Comparison of ENCODE assay signal across 8 mouse cellular contexts in genomic region chr1:193173810-193174129, GRCm38 (mm10). TPM values are rescaled to one million over a fixed set of nuclear protein-coding genes. Genes with fewer than 3 reads are reported as not detected.
A peak's percentile ranks its signal among the peaks of the same experiment; 100 is the strongest.
DNase-seq lines count a peak whose midpoint lies in the region; ATAC-seq and TF ChIP-seq lines count a peak whose summit lies in the region.

No protein-coding gene starts in this region.

- H3K4me1 ChIP-seq in testis, adult 2 months (ENCODE audit: control insufficient read depth, insufficient read depth, low read length), result peaks cover 11% of the 10 kb centered on the region
- H3K4me1 ChIP-seq in liver, embryonic 11.5 days (replicated peaks; ENCODE audit: control insufficient read depth, insufficient read depth, low read length), result peaks cover 21% of the 10 kb centered on the region
- H3K4me1 ChIP-seq in stomach, postnatal 0 days (replicated peaks; ENCODE audit: control insufficient read depth, insufficient read depth), result no peaks in the 10 kb centered on the region

- no peak for TF ChIP-seq CTCF in gastrocnemius, adult 2 months (IDR thresholded peaks at IDR 0.05)
- TF ChIP-seq CTCF in testis, adult 2 months (IDR thresholded peaks at IDR 0.05; ENCODE audit: control insufficient read depth, insufficient read depth, insufficient replicate concordance, low read depth, low read length), result no peak
- TF ChIP-seq CTCF in stomach, postnatal 0 days (IDR thresholded peaks at IDR 0.05; ENCODE audit: low read depth), result no peak

- H3K27me3 ChIP-seq in testis, adult 2 months (ENCODE audit: control insufficient read depth, insufficient read depth, low read length), result no peaks in the 10 kb centered on the region
- no peaks in the 10 kb centered on the region for H3K27me3 ChIP-seq in liver, embryonic 11.5 days (replicated peaks; ENCODE audit: control insufficient read depth, insufficient read depth, low read length)
- no peaks in the 10 kb centered on the region for H3K27me3 ChIP-seq in stomach, postnatal 0 days (ENCODE audit: control insufficient read depth, insufficient read depth, low read length)

- no peaks in the 10 kb centered on the region for H3K36me3 ChIP-seq in testis, adult 2 months (ENCODE audit: control insufficient read depth, insufficient read depth, low read length)
- H3K36me3 ChIP-seq in liver, embryonic 11.5 days (ENCODE audit: control insufficient read depth, insufficient read depth, low read length), result no peaks in the 10 kb centered on the region
- no peaks in the 10 kb centered on the region for H3K36me3 ChIP-seq in stomach, postnatal 0 days (ENCODE audit: control insufficient read depth, insufficient read depth, low read length)

- intact Hi-C loops in gastrocnemius, adult 2 months (cut with DNase I), result loop anchor here (2.0 kb wide), 1 partner anchor 43 kb away; the partner anchor contains the start of gene Diexf

- WGBS in liver, embryonic 11.5 days, result 15% methylated on average over 9 of the region's 9 CpGs
- 12% methylated on average over 9 of the region's 9 CpGs for whole genome bisulfite sequencing in stomach, postnatal 0 days

- H3K4me2 ChIP-seq in liver, embryonic 11.5 days, result peak overlapping the region; percentile 85
- H3K4me2 ChIP-seq in stomach, postnatal 0 days (replicated peaks; ENCODE audit: low read depth), result peak overlapping the region; percentile 78

- no peak for DNase-seq in gastrocnemius, adult 2 months
- no peak for DNase-seq in gastrocnemius, adult 8-10 months (ENCODE audit: low spot score in 2 of 2)
- DNase-seq in testis, postnatal 14 days (ENCODE audit: low spot score), result no peak
- DNase-seq in liver, embryonic 11.5 days (ENCODE audit: low spot score), result no peak
- no peak for DNase-seq in stomach, postnatal 0 days (ENCODE audit: low spot score)
- no peak for DNase-seq in urinary bladder, postnatal 36 days (ENCODE audit: low spot score in 2 of 2)
- DNase-seq in layer of hippocampus, postnatal 36 days, result no peak

- no peak for TF ChIP-seq EP300 in stomach, postnatal 0 days (optimal IDR thresholded peaks at IDR 0.05)

- ATAC-seq in liver, embryonic 11.5 days (replicated peaks; ENCODE audit: low FRiP score), result no peak
- ATAC-seq in stomach, postnatal 0 days (ENCODE audit: low FRiP score, low TSS enrichment), result peak; percentile 50; the same call in 1 of the 2 replicates

- H3K27ac ChIP-seq in gastrocnemius, adult 2 months, result peak overlapping the region; percentile 95
- H3K27ac ChIP-seq in testis, adult 2 months (ENCODE audit: control insufficient read depth, insufficient read depth, low read depth, low read length), result peak overlapping the region; percentile 30
- H3K27ac ChIP-seq in liver, embryonic 11.5 days (ENCODE audit: low read depth, low read length), result peak overlapping the region; percentile 81
- peak overlapping the region; percentile 93 for H3K27ac ChIP-seq in stomach, postnatal 0 days (replicated peaks)

- H3K9me3 ChIP-seq in liver, embryonic 11.5 days (ENCODE audit: control insufficient read depth, low read length), result no peaks in the 10 kb centered on the region
- H3K9me3 ChIP-seq in stomach, postnatal 0 days (ENCODE audit: control insufficient read depth, low read length), result no peaks in the 10 kb centered on the region

- peak overlapping the region; percentile 83 for H3K4me3 ChIP-seq in gastrocnemius, adult 2 months
- peak overlapping the region; percentile 78 for H3K4me3 ChIP-seq in testis, adult 2 months (ENCODE audit: control insufficient read depth, low read depth, low read length)
- peak overlapping the region; percentile 75 for H3K4me3 ChIP-seq in liver, embryonic 11.5 days (ENCODE audit: low read depth, low read length)
- peak overlapping the region; percentile 69 for H3K4me3 ChIP-seq in stomach, postnatal 0 days (ENCODE audit: low read depth, low read length)

- no peak for TF ChIP-seq POLR2A in testis, adult 2 months (IDR thresholded peaks at IDR 0.05; ENCODE audit: control insufficient read depth, low read depth, low read length)

- H3K9ac ChIP-seq in liver, embryonic 11.5 days (ENCODE audit: low read depth, low read length), result peak overlapping the region; percentile 79
- peak overlapping the region; percentile 80 for H3K9ac ChIP-seq in stomach, postnatal 0 days (ENCODE audit: low read length)

RNA-seq across cellular contexts. Expression of gene A130010J15Rik, which starts 5.9 kb away (rescaled TPM):
- total RNA-seq in gastrocnemius, adult 2 months (2021), result 1 to 10 TPM; 3.3 to 3.7 TPM
- total RNA-seq in gastrocnemius, adult 8-10 months (2022), result 1 to 10 TPM; 2.6 to 4.8 (median 3.0) TPM
- polyA plus RNA-seq in testis, adult 2 months (2012; rRNA removed), result 11.2 and 13.0 TPM in 2 replicates
- polyA plus RNA-seq in liver, embryonic 11.5 days (2014; fragmentation: Nextera tagmentation; extraction: Ambion mirVana), result 11.1 and 12.8 TPM in 2 replicates
- polyA plus RNA-seq in stomach, postnatal 0 days (2015; fragmentation: Nextera tagmentation; extraction: Ambion mirVana), result 11.4 and 11.7 TPM in 2 replicates
- total RNA-seq in layer of hippocampus, postnatal 36 days (2021), result 1 to 10 TPM; 4.4 to 5.6 TPM

RNA-seq across cellular contexts. Expression of gene Irf6, which starts 20.9 kb away (rescaled TPM):
- total RNA-seq in gastrocnemius, adult 2 months (2021), result under 1 TPM; 0.33 to 0.39 TPM
- total RNA-seq in gastrocnemius, adult 8-10 months (2022), result 1 to 10 TPM in 1 of 4 experiments, under 1 TPM in 3; 0.44 to 1.1 (median 0.63) TPM
- 17.5 and 23.5 TPM in 2 replicates for polyA plus RNA-seq in testis, adult 2 months (2012; rRNA removed)
- polyA plus RNA-seq in liver, embryonic 11.5 days (2014; fragmentation: Nextera tagmentation; extraction: Ambion mirVana), result 4.1 and 5.2 TPM in 2 replicates
- 40.7 and 45.0 TPM in 2 replicates for polyA plus RNA-seq in stomach, postnatal 0 days (2015; fragmentation: Nextera tagmentation; extraction: Ambion mirVana)
- under 1 TPM; 0.42 to 0.96 TPM for total RNA-seq in layer of hippocampus, postnatal 36 days (2021)

RNA-seq across cellular contexts. Expression of gene Traf3ip3, which starts 27.7 kb away (rescaled TPM):
- total RNA-seq in gastrocnemius, adult 2 months (2021), result 1 to 10 TPM in 1 of 2 experiments, under 1 TPM in 1; 0.48 to 1.2 TPM
- total RNA-seq in gastrocnemius, adult 8-10 months (2022), result 1 to 10 TPM in 1 of 4 experiments, under 1 TPM in 3; 0.48 to 2.0 (median 0.74) TPM
- polyA plus RNA-seq in testis, adult 2 months (2012; rRNA removed), result 0.19 TPM in 1 of 2 replicates, not detected in the other
- polyA plus RNA-seq in liver, embryonic 11.5 days (2014; fragmentation: Nextera tagmentation; extraction: Ambion mirVana), result 8.5 and 9.2 TPM in 2 replicates
- 1.8 and 2.8 TPM in 2 replicates for polyA plus RNA-seq in stomach, postnatal 0 days (2015; fragmentation: Nextera tagmentation; extraction: Ambion mirVana)
- 1 to 10 TPM; 1.1 to 1.3 TPM for total RNA-seq in layer of hippocampus, postnatal 36 days (2021)

RNA-seq across cellular contexts. Expression of gene Lamb3, which starts 33.7 kb away (rescaled TPM):
- 1 to 10 TPM; 3.7 to 5.4 TPM for total RNA-seq in gastrocnemius, adult 2 months (2021)
- total RNA-seq in gastrocnemius, adult 8-10 months (2022), result 1 to 10 TPM; 2.1 to 5.0 (median 2.5) TPM
- polyA plus RNA-seq in testis, adult 2 months (2012; rRNA removed), result 4.2 and 4.8 TPM in 2 replicates
- polyA plus RNA-seq in liver, embryonic 11.5 days (2014; fragmentation: Nextera tagmentation; extraction: Ambion mirVana), result 0.15 and 0.48 TPM in 2 replicates
- 34.9 and 35.5 TPM in 2 replicates for polyA plus RNA-seq in stomach, postnatal 0 days (2015; fragmentation: Nextera tagmentation; extraction: Ambion mirVana)
- total RNA-seq in layer of hippocampus, postnatal 36 days (2021), result 1 to 10 TPM in 1 of 2 experiments, under 1 TPM in 1; 0.56 to 2.8 TPM

RNA-seq across cellular contexts. Expression of gene Diexf, which starts 43.7 kb away (rescaled TPM):
- total RNA-seq in gastrocnemius, adult 2 months (2021), result 10 to 100 TPM; 10.2 to 13.6 TPM
- total RNA-seq in gastrocnemius, adult 8-10 months (2022), result 10 to 100 TPM in 1 of 4 experiments, 1 to 10 TPM in 3; 6.6 to 10.2 (median 8.1) TPM
- polyA plus RNA-seq in testis, adult 2 months (2012; rRNA removed), result 9.2 and 9.5 TPM in 2 replicates
- 9.3 and 10.7 TPM in 2 replicates for polyA plus RNA-seq in liver, embryonic 11.5 days (2014; fragmentation: Nextera tagmentation; extraction: Ambion mirVana)
- polyA plus RNA-seq in stomach, postnatal 0 days (2015; fragmentation: Nextera tagmentation; extraction: Ambion mirVana), result 2.1 and 2.4 TPM in 2 replicates
- 10 to 100 TPM; 23.4 to 27.5 TPM for total RNA-seq in layer of hippocampus, postnatal 36 days (2021)

Comparison
In these comparisons a context has a peak if more than half of its experiments do, and no peak if none do; other contexts are left out.
1. H3K27ac ChIP-seq: peak in every context shown above with its lines; median percentile 95 in gastrocnemius, adult 2 months; 93 in stomach, postnatal 0 days; 81 in liver, embryonic 11.5 days; 30 in testis, adult 2 months.